Mouse (Mus musculus): Measurements from ENCODE around the gene Ensa. TPM values are rescaled to one million over a fixed set of nuclear protein-coding genes. Genes with fewer than 3 reads are reported as not detected.
A peak's percentile ranks its signal among the peaks of the same experiment; 100 is the strongest.

Gene Ensa
- 2.8 and 4.2 TPM in 2 replicates for polyA plus RNA-seq (2012)

DNA sequence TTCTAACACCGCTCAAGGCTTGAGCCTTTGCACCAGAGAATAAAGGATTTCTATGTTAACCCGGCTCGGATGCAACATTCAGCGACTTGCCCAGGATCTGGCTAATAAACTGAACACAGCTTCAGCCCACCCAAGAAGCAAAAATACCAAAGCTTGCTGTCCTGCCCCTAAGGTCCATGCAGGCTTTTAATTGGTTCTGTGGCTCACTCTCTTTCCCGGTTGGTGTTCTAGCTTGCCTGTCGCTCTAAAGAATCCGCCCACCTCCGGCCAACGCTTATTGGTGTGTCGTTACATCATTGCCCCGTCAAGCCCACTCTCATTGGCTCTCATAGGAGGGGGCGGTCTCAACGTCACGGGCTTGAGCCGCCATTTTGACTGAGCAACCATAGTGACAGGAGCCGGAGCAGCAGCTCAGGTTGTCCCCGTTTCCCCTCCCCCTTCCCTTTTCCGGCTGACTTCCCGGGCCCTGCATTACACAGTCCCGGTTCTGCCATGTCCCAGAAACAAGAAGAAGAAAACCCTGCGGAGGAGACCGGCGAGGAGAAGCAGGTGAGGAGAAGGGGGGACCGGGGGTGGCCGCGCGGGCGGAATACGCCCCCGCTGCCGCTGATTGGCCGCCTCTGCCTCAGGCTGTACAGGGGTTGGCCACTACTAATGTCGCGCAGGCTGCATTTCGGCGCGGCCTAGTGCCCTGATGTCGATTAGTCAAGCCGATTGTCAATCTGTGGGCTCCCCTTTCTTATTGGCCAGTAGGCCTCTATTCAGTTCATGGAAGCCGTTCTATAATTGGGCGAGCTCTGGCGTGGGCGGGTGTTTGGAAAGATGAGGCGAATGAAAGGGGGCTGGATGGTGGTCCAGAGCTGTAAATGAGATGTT lies at the start of gene Ensa:
Gene Ensa, plus strand, starts transcription at position 366 of the 876 bp plus-strand sequence.
- no peaks in the 10 kb centered on the region for H3K27me3 ChIP-seq (ENCODE audit: control insufficient read depth)
- H3K36me3 ChIP-seq (ENCODE audit: control insufficient read depth): peaks cover 75% of the 10 kb centered on the region
- peak within 1 kb of the TSS; percentile 76 for H3K4me3 ChIP-seq (replicated peaks)
- peaks cover 54% of the 10 kb centered on the region for H3K4me1 ChIP-seq (ENCODE audit: control insufficient read depth)
- no peaks in the 10 kb centered on the region for H3K9me3 ChIP-seq (ENCODE audit: control insufficient read depth, low read length)
- TF ChIP-seq GATA1 (IDR thresholded peaks at IDR 0.05; ENCODE audit: low read length) (no peak), TAL1 (IDR thresholded peaks at IDR 0.05; ENCODE audit: low read length) (no peak)

GRCm38 (mm10) chr3:95587754-95588603 lies 36.8 kb upstream of the Ensa start:
- TF ChIP-seq GATA1 (IDR thresholded peaks at IDR 0.05; ENCODE audit: low read length): no peak
- TF ChIP-seq TAL1 (IDR thresholded peaks at IDR 0.05; ENCODE audit: low read length): no peak
- no peaks in the 10 kb centered on the region for H3K9me3 ChIP-seq (ENCODE audit: control insufficient read depth, low read length)
- peak overlapping the region; percentile 88 for H3K4me3 ChIP-seq (replicated peaks)
- no peaks in the 10 kb centered on the region; the same call in 1 of the 2 replicates for H3K27me3 ChIP-seq (ENCODE audit: control insufficient read depth)
- peaks cover 28% of the 10 kb centered on the region for H3K4me1 ChIP-seq (ENCODE audit: control insufficient read depth)
- H3K36me3 ChIP-seq (ENCODE audit: control insufficient read depth): peaks cover 33% of the 10 kb centered on the region

GRCm38 (mm10) chr3:95588604-95589086 lies 36.1 kb upstream of the Ensa start, which contains the start of gene Golph3l:
TSS of gene Golph3l (plus strand) at chr3:95588934.
- no peaks in the 10 kb centered on the region for H3K9me3 ChIP-seq (ENCODE audit: control insufficient read depth, low read length)
- H3K4me1 ChIP-seq (ENCODE audit: control insufficient read depth): peaks cover 28% of the 10 kb centered on the region
- H3K4me3 ChIP-seq (replicated peaks): peak within 1 kb of the TSS; percentile 88
- TF ChIP-seq GATA1 (IDR thresholded peaks at IDR 0.05; ENCODE audit: low read length) (0 out of 2 replicates have a peak, but pooled peaks have one; percentile 23), TAL1 (IDR thresholded peaks at IDR 0.05; ENCODE audit: low read length) (no peak)
- no peaks in the 10 kb centered on the region; the same call in 1 of the 2 replicates for H3K27me3 ChIP-seq (ENCODE audit: control insufficient read depth)
- peaks cover 39% of the 10 kb centered on the region for H3K36me3 ChIP-seq (ENCODE audit: control insufficient read depth)

DNA sequence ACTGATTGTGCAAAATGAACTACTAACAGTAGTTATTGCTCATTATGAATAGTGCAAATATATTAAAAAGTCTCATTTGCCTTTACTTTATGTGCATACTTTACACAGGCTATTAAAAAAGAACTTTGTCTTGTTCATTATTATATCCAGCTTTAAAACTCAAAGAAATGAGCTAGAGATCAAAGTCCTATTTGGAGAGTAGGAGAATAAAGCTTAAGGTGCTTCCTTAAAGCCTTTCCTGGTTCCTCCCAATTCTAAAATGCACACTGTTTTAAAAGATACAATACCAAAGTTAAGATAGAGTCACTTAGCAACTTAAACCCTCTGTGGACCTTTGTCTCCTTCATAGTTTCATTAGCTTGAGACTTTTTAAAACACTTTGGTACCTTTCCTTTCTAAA lies 26.1 kb upstream of the Ensa start:
- Histone ChIP-seq H3K4me1 (ENCODE audit: control insufficient read depth) (peaks cover 7% of the 10 kb centered on the region), H3K36me3 (ENCODE audit: control insufficient read depth) (peaks cover 94% of the 10 kb centered on the region), H3K9me3 (ENCODE audit: control insufficient read depth, low read length) (no peaks in the 10 kb centered on the region), H3K4me3 (replicated peaks) (no peak overlapping the region), H3K27me3 (ENCODE audit: control insufficient read depth) (no peaks in the 10 kb centered on the region)
- TF ChIP-seq TAL1 (IDR thresholded peaks at IDR 0.05; ENCODE audit: low read length) (no peak), GATA1 (IDR thresholded peaks at IDR 0.05; ENCODE audit: low read length) (no peak)

DNA sequence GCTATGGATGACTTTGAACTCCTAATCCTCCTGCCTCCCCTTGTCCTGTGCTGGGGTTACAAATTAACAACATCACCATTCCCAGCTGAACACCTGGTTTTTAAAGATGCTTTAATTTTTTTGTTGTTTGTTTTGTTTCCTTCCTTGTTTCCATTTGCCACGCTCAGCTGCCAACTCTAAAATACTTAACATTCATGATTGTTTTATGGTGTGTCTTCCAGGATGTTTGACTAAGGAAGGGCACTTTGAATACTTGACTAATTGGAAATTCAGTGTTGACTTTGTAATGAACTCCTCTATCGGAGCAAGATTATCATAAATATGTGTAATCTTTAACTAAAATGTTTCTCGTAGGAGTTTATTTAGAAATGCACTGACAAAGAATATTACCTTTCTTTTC lies 23.5 kb upstream of the Ensa start:
- Histone ChIP-seq H3K4me3 (replicated peaks) (no peak overlapping the region), H3K36me3 (ENCODE audit: control insufficient read depth) (peaks cover 93% of the 10 kb centered on the region), H3K4me1 (ENCODE audit: control insufficient read depth) (peaks cover 2% of the 10 kb centered on the region), H3K27me3 (ENCODE audit: control insufficient read depth) (no peaks in the 10 kb centered on the region), H3K9me3 (ENCODE audit: control insufficient read depth, low read length) (no peaks in the 10 kb centered on the region)
- TF ChIP-seq TAL1 (IDR thresholded peaks at IDR 0.05; ENCODE audit: low read length) (no peak), GATA1 (IDR thresholded peaks at IDR 0.05; ENCODE audit: low read length) (no peak)

- no peaks in the 10 kb centered on the region for H3K27me3 ChIP-seq (ENCODE audit: control insufficient read depth)
- TF ChIP-seq GATA1 (IDR thresholded peaks at IDR 0.05; ENCODE audit: low read length) (no peak), TAL1 (IDR thresholded peaks at IDR 0.05; ENCODE audit: low read length) (no peak)
- peaks cover 97% of the 10 kb centered on the region for H3K36me3 ChIP-seq (ENCODE audit: control insufficient read depth)
- H3K4me3 ChIP-seq (replicated peaks): no peak overlapping the region
- H3K4me1 ChIP-seq (ENCODE audit: control insufficient read depth): no peaks in the 10 kb centered on the region
- no peaks in the 10 kb centered on the region for H3K9me3 ChIP-seq (ENCODE audit: control insufficient read depth, low read length)
Measured at GRCm38 (mm10) chr3:95606096-95606495, 18.7 kb upstream of the Ensa start.

GRCm38 (mm10) chr3:95609195-95609594 lies 15.6 kb upstream of the Ensa start:
- Histone ChIP-seq H3K4me3 (replicated peaks) (no peak overlapping the region), H3K36me3 (ENCODE audit: control insufficient read depth) (peaks cover 95% of the 10 kb centered on the region), H3K9me3 (ENCODE audit: control insufficient read depth, low read length) (no peaks in the 10 kb centered on the region), H3K4me1 (ENCODE audit: control insufficient read depth) (no peaks in the 10 kb centered on the region), H3K27me3 (ENCODE audit: control insufficient read depth) (no peaks in the 10 kb centered on the region)
- TF ChIP-seq TAL1 (IDR thresholded peaks at IDR 0.05; ENCODE audit: low read length): no peak
- no peak for TF ChIP-seq GATA1 (IDR thresholded peaks at IDR 0.05; ENCODE audit: low read length)

- Histone ChIP-seq H3K27me3 (ENCODE audit: control insufficient read depth) (no peaks in the 10 kb centered on the region), H3K4me3 (replicated peaks) (no peak overlapping the region), H3K36me3 (ENCODE audit: control insufficient read depth) (peaks cover 92% of the 10 kb centered on the region), H3K9me3 (ENCODE audit: control insufficient read depth, low read length) (no peaks in the 10 kb centered on the region), H3K4me1 (ENCODE audit: control insufficient read depth) (no peaks in the 10 kb centered on the region)
- TF ChIP-seq GATA1 (IDR thresholded peaks at IDR 0.05; ENCODE audit: low read length) (no peak), TAL1 (IDR thresholded peaks at IDR 0.05; ENCODE audit: low read length) (no peak)
Measured at GRCm38 (mm10) chr3:95613996-95614395, 10.8 kb upstream of the Ensa start.

Measured in erythroblast, embryonic 14.5 days (primary cell).